Comparison of ENCODE assay signal across 8 mouse cellular contexts in genomic region chr12:17727676-17728339, GRCm38 (mm10). TPM values are rescaled to one million over a fixed set of nuclear protein-coding genes. Genes with fewer than 3 reads are reported as not detected.
DNase-seq lines count a peak whose midpoint lies in the region; ATAC-seq and TF ChIP-seq lines count a peak whose summit lies in the region.

No protein-coding gene starts in this region.

- H3K27me3 ChIP-seq in hindbrain, embryonic 13.5 days, result no peaks in the 10 kb centered on the region
- no peaks in the 10 kb centered on the region for H3K27me3 ChIP-seq in hindbrain, postnatal 0 days (ENCODE audit: insufficient read depth, low read length)
- no peaks in the 10 kb centered on the region for H3K27me3 ChIP-seq in forebrain, embryonic 13.5 days
- no peaks in the 10 kb centered on the region for H3K27me3 ChIP-seq in intestine, embryonic 15.5 days (replicated peaks)

- ATAC-seq in hindbrain, embryonic 13.5 days (ENCODE audit: low FRiP score), result no peak
- no peak for ATAC-seq in hindbrain, postnatal 0 days
- no peak for ATAC-seq in forebrain, embryonic 13.5 days
- peak; percentile 39; the same call in 1 of the 2 replicates for ATAC-seq in intestine, embryonic 15.5 days

- no peaks in the 10 kb centered on the region for H3K36me3 ChIP-seq in hindbrain, embryonic 13.5 days
- no peaks in the 10 kb centered on the region for H3K36me3 ChIP-seq in hindbrain, postnatal 0 days (ENCODE audit: insufficient read depth, low read length)
- H3K36me3 ChIP-seq in forebrain, embryonic 13.5 days (ENCODE audit: poor library complexity, severe bottlenecking), result no peaks in the 10 kb centered on the region
- H3K36me3 ChIP-seq in intestine, embryonic 15.5 days, result no peaks in the 10 kb centered on the region

- no peak for TF ChIP-seq CTCF in hindbrain, postnatal 0 days (IDR thresholded peaks at IDR 0.05; ENCODE audit: low read depth)

- no peak overlapping the region for H3K4me3 ChIP-seq in hindbrain, embryonic 13.5 days
- no peak overlapping the region for H3K4me3 ChIP-seq in hindbrain, postnatal 0 days (ENCODE audit: low read length)
- H3K4me3 ChIP-seq in forebrain, embryonic 13.5 days, result no peak overlapping the region
- H3K4me3 ChIP-seq in intestine, embryonic 15.5 days (replicated peaks), result no peak overlapping the region

- H3K9ac ChIP-seq in hindbrain, embryonic 13.5 days, result 0 out of 2 replicates have a peak overlapping the region, but pooled peaks have one; percentile 3
- no peak overlapping the region for H3K9ac ChIP-seq in hindbrain, postnatal 0 days (replicated peaks; ENCODE audit: low read length)
- H3K9ac ChIP-seq in forebrain, embryonic 13.5 days, result no peak overlapping the region
- H3K9ac ChIP-seq in intestine, embryonic 15.5 days, result no peak overlapping the region

- 70% methylated on average over 13 of the region's 13 CpGs for WGBS in hindbrain, embryonic 13.5 days
- 68% methylated on average over 13 of the region's 13 CpGs for WGBS in hindbrain, postnatal 0 days
- WGBS in forebrain, embryonic 13.5 days, result 75% methylated on average over 13 of the region's 13 CpGs
- WGBS in intestine, embryonic 15.5 days, result 30% methylated on average over 13 of the region's 13 CpGs

- no peak for DNase-seq in hindbrain, postnatal 0 days (ENCODE audit: low spot score)
- peak; percentile 71 to 76 for DNase-seq in lung, adult 18-20 months
- peak; percentile 82 for DNase-seq in thymus, postnatal 25 days
- no peak for DNase-seq in frontal cortex, postnatal 25 days (ENCODE audit: low spot score in 2 of 2)
- no peak for DNase-seq in embryo, embryonic 9.5 days (ENCODE audit: extremely low spot score)

- no peak overlapping the region for H3K4me2 ChIP-seq in hindbrain, embryonic 13.5 days
- H3K4me2 ChIP-seq in hindbrain, postnatal 0 days (ENCODE audit: low read depth, low read length), result no peak overlapping the region
- no peak overlapping the region for H3K4me2 ChIP-seq in forebrain, embryonic 13.5 days
- peak overlapping the region; percentile 24 for H3K4me2 ChIP-seq in intestine, embryonic 15.5 days (replicated peaks)

- H3K4me1 ChIP-seq in hindbrain, embryonic 13.5 days (replicated peaks), result peaks cover 46% of the 10 kb centered on the region
- peaks cover 18% of the 10 kb centered on the region for H3K4me1 ChIP-seq in hindbrain, postnatal 0 days (ENCODE audit: insufficient read depth, low read length)
- H3K4me1 ChIP-seq in forebrain, embryonic 13.5 days, result peaks cover 37% of the 10 kb centered on the region
- H3K4me1 ChIP-seq in intestine, embryonic 15.5 days (replicated peaks), result peaks cover 45% of the 10 kb centered on the region

- H3K9me3 ChIP-seq in hindbrain, embryonic 13.5 days, result no peaks in the 10 kb centered on the region
- H3K9me3 ChIP-seq in hindbrain, postnatal 0 days (ENCODE audit: low read length), result no peaks in the 10 kb centered on the region
- H3K9me3 ChIP-seq in forebrain, embryonic 13.5 days (replicated peaks), result no peaks in the 10 kb centered on the region
- H3K9me3 ChIP-seq in intestine, embryonic 15.5 days, result no peaks in the 10 kb centered on the region

- 0 out of 2 replicates have a peak overlapping the region, but pooled peaks have one; percentile 14 for H3K27ac ChIP-seq in hindbrain, embryonic 13.5 days
- no peak overlapping the region; the same call in 1 of the 2 replicates for H3K27ac ChIP-seq in hindbrain, postnatal 0 days
- H3K27ac ChIP-seq in forebrain, embryonic 13.5 days, result peak overlapping the region; percentile 54; the same call in 1 of the 2 replicates
- peak overlapping the region; percentile 34 for H3K27ac ChIP-seq in intestine, embryonic 15.5 days

RNA-seq across cellular contexts. Expression of gene Hpcal1, which starts 37.2 kb away (rescaled TPM):
- polyA plus RNA-seq in hindbrain, embryonic 13.5 days (2015; fragmentation: Nextera tagmentation; extraction: Ambion mirVana), result 77.6 and 79.9 TPM in 2 replicates
- total RNA-seq in hindbrain, postnatal 0 days (2014; rRNA removed), result 93.9 and 95.2 TPM in 2 replicates
- polyA plus RNA-seq in hindbrain, postnatal 0 days (2015; fragmentation: Nextera tagmentation; extraction: Ambion mirVana), result 171 and 180 TPM in 2 replicates
- polyA plus RNA-seq in forebrain, embryonic 13.5 days (2015; fragmentation: Nextera tagmentation; extraction: Ambion mirVana), result 31.4 and 37.0 TPM in 2 replicates
- 46.7 and 53.5 TPM in 2 replicates for polyA plus RNA-seq in intestine, embryonic 15.5 days (2015; fragmentation: Nextera tagmentation; extraction: Ambion mirVana)

Comparison
In these comparisons a context has a peak if more than half of its experiments do, and no peak if none do; other contexts are left out.
1. DNase-seq: peak in lung, adult 18-20 months (2 of 2) and thymus, postnatal 25 days (single experiment); none in hindbrain, postnatal 0 days (single experiment), frontal cortex, postnatal 25 days (0 of 2) and embryo, embryonic 9.5 days (single experiment).